11 mouse cellular contexts compared by ENCODE assay signal in genomic region chr17:63685956-63686355, GRCm38 (mm10).
DNase-seq lines count a peak whose midpoint lies in the region; ATAC-seq lines count a peak whose summit lies in the region.
"Had no signal": no experiment of that assay in that cellular context is flagged by ENCODE, and none has a peak within 500 bp of the region (broad histone marks: within the 10 kb centered on the region; RNA-seq: fewer than 3 reads in every experiment).

No protein-coding gene starts in this region.

- no peaks in the 10 kb centered on the region for H3K9me3 ChIP-seq in kidney, embryonic 15.5 days (replicated peaks)
- H3K9me3 ChIP-seq in neural tube, embryonic 13.5 days = no peaks in the 10 kb centered on the region
- H3K9me3 ChIP-seq: liver, embryonic 15.5 days had no signal

- H3K27me3 ChIP-seq in kidney, embryonic 15.5 days = no peaks in the 10 kb centered on the region
- H3K27me3 ChIP-seq in neural tube, embryonic 13.5 days = no peaks in the 10 kb centered on the region
- H3K27me3 ChIP-seq: CH12.LX; liver, embryonic 15.5 days had no signal

- H3K36me3 ChIP-seq in kidney, embryonic 15.5 days = no peaks in the 10 kb centered on the region
- no peaks in the 10 kb centered on the region for H3K36me3 ChIP-seq in neural tube, embryonic 13.5 days
- H3K36me3 ChIP-seq: liver, embryonic 15.5 days had no signal

- no peak; the same call in 1 of the 2 replicates for ATAC-seq in kidney, embryonic 15.5 days (replicated peaks; ENCODE audit: low FRiP score)
- ATAC-seq in neural tube, embryonic 13.5 days (ENCODE audit: low read depth) = peak; percentile 84

- H3K4me2 ChIP-seq in kidney, embryonic 15.5 days = no peak overlapping the region
- no peak overlapping the region for H3K4me2 ChIP-seq in neural tube, embryonic 13.5 days
- H3K4me2 ChIP-seq: liver, embryonic 15.5 days had no signal

- H3K27ac ChIP-seq in kidney, embryonic 15.5 days = no peak overlapping the region
- no peak overlapping the region for H3K27ac ChIP-seq in neural tube, embryonic 13.5 days (replicated peaks)
- H3K27ac ChIP-seq: liver, embryonic 15.5 days had no signal

- H3K9ac ChIP-seq in kidney, embryonic 15.5 days = no peak overlapping the region
- no peak overlapping the region for H3K9ac ChIP-seq in neural tube, embryonic 13.5 days
- H3K9ac ChIP-seq: liver, embryonic 15.5 days had no signal

- WGBS in kidney, embryonic 15.5 days = 38% methylated on average over 4 of the region's 4 CpGs
- 14% methylated on average over 4 of the region's 4 CpGs for WGBS in neural tube, embryonic 13.5 days

- peaks cover 12% of the 10 kb centered on the region; the same call in 1 of the 2 replicates for H3K4me1 ChIP-seq in kidney, embryonic 15.5 days
- peaks cover 7% of the 10 kb centered on the region for H3K4me1 ChIP-seq in neural tube, embryonic 13.5 days (replicated peaks)
- H3K4me1 ChIP-seq: liver, embryonic 15.5 days had no signal

- DNase-seq in kidney, adult 18-20 months = peak; percentile 7
- peak; percentile 68 for DNase-seq in forelimb bud, embryonic 11.5 days (ENCODE audit: low read depth, low spot score)
- DNase-seq in kidney, adult 8-10 months = peak; percentile 19 to 35
- no peak for DNase-seq in adrenal gland, adult 2 months
- DNase-seq in MN1 (ENCODE audit: low spot score) = no peak
- DNase-seq: adrenal gland, postnatal 10 days; lung, postnatal 36 days had no signal

- H3K4me3 ChIP-seq in kidney, embryonic 15.5 days (replicated peaks) = no peak overlapping the region
- H3K4me3 ChIP-seq in neural tube, embryonic 13.5 days = no peak overlapping the region
- H3K4me3 ChIP-seq: liver, embryonic 15.5 days had no signal

Comparison
In these comparisons a context has a peak if more than half of its experiments do, and no peak if none do; other contexts are left out.
1. DNase-seq: peak in kidney, adult 18-20 months (single experiment), forelimb bud, embryonic 11.5 days (single experiment) and kidney, adult 8-10 months (2 of 2); none in adrenal gland, adult 2 months (single experiment) and MN1 (single experiment).